In genomic region chr5:100335581-100336080, GRCm38 (mm10) we compare ENCODE assay signal across 17 mouse cellular contexts.
"Had no signal": no experiment of that assay in that cellular context is flagged by ENCODE, and none has a peak within 500 bp of the region (broad histone marks: within the 10 kb centered on the region; RNA-seq: fewer than 3 reads in every experiment).

No protein-coding gene starts in this region.

- ATAC-seq: liver, embryonic 12.5 days; midbrain, embryonic 13.5 days; midbrain, embryonic 16.5 days had no signal

- DNase-seq: kidney, adult 11 months; kidney, adult 8-10 months; kidney, postnatal 14 days; kidney, postnatal 4 days; liver; lung, adult 18-20 months; lung, postnatal 10 days; lung, postnatal 36 days; retina, postnatal 1 day; right cerebral cortex, postnatal 14 days; right cerebral cortex, postnatal 4 days; thymus, adult 2 months; thymus, postnatal 14 days; thymus, postnatal 4 days had no signal
